Mouse (Mus musculus) Muller cell, postnatal 12 days (primary cell): ENCODE results near the gene Usp34.
"Not testable (repeated sequence)": the region's sequence is repeated elsewhere in the genome, so short reads cannot be mapped to it uniquely, and the experiment has no call there.

Source experiments
- DNase-seq: peaks from one replicate; pipeline ENCODE4 v3.0.0-alpha.2; 2015; ENCODE audit errors: inconsistent ontology term

The Usp34 gene

DNA sequence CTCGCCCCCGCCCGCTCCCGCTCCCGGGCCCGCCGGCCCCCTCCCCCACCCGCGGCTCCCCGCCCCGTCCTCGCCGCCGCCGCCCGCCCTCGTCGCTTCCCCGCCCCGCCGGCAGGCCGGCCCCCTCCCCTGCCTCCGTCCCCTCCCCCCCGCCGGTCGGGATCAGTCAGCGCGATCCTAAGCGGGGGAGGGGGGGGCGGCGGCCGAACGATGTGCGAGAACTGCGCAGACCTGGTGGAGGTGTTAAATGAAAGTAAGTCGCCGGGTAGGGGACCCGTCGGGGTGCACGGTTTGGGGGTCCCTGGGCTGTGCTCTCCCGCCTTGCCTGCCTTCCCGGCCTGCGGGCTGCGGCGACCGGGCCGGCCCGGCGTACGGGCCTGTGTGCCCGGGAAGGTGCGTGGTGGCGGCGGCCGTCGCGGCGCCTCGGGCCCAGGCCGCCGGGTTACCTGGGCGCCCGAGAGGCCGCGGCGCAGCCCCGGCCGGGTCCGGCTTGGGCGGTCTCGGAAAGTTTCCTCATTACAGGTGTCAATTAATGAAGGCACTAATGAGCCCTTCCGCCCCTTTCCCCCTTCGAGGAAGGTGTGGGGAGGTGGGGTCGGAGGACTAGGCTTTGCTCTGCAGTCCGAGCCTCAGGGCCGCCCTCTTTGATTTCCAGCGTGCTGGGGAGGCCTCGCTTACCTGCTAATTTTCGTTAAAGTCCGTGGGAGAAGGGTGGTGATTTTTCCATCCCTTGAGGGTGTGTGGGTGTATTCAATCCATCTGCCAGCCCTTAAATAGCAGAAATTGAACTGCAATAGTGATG, at the start of gene Usp34:
TSS of gene Usp34 (plus strand) at position 132 of the 802 bp plus-strand sequence.
- DNase-seq: peak; percentile 82

DNA sequence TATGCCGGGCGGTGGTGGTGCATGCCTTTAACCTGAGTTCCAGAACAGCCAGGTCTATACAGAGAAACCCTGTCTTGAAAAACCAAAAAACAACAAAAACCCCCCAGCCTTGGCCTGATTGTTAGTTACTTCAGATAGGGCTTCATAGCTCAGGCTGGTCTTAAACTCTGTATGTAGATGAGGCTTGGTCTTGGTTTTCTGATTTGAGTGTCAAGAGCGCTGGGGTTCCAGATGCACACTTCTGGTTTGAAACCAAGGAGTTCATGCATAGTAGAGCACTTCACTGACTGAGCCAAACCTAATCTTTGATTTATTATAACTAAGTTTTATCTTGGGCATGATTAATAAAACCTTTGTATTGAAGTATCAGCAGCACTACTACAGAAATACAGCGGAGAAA, 47.6 kb upstream of the Usp34 start:
- no peak for DNase-seq

DNA sequence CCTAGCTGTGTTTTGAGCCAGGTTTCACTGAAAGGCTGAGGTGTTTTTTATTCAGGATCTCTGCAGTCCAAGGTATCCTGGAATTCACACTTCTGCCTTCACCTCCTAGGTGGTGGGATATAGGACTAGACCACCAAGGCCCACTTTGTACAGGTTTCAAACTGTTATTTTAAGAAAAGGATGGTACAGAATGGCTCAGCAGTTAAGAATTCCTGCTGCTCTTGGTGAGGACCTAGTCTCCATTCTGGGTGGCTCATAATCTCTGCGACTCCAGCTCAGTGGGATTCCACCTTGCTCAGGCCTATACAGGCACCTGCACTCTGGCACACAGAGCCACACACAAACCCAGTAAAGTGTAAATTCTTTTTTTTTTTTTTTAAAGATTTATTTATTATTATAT, 47.2 kb upstream of the Usp34 start:
- DNase-seq: no peak

DNA sequence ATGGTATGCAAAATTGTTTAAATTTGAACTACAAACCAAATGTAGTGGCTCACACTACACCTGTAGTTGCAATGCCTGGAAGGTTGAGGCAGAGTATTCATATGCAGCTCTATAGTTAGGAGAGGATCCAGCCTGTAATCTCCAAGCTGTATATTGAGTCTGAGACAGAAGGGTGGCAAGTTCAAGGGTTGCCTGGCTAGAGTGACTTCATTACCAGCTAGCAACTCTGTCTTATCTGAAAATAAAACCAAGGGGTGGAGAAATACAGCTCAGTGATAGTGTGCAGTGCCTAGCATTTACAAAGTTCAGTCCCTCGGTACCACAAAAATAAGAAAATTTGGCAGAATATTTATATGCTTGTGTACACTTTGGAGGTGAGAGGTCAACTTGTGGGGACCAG, 46.5 kb upstream of the Usp34 start:
- no peak for DNase-seq

DNA sequence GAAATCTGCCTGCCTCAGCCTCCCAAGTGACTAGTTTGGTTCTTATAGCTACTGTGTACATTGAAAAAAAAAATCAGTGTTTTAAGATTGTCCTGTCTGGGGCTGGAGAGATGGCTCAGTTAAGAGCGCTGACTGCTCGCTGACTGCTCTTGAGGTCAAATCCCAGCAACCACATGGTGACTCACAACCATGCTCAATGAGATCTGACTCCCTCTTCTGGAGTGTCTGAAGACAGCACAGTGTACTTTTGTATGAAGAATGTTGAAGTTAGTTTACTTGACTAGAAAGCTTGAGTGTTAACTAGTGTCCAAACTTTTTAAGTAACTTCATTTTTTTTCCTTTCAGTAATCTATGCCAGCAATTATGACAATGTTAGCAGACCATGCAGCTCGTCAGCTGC, 45.2 kb upstream of the Usp34 start:
- DNase-seq: no peak

DNA sequence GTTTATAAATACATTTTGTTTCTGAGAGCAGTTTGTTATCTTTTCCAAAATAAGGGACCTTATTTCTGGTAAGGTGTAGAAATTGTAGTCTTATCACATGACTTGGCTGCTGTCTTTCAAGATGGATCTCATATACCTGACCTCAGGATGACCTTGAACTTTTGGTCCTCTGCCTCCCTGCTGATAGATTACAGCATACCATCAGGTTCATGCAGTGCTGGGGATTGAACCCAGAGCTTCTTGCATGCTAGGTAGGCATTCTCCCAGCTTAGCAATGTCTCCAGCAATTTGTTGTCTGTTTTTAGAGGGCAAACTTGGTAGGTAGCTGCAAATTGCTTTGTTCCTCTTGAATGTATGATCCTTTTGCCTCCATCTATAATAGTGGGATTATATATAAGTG, 41.7 kb upstream of the Usp34 start:
- no peak for DNase-seq

DNA sequence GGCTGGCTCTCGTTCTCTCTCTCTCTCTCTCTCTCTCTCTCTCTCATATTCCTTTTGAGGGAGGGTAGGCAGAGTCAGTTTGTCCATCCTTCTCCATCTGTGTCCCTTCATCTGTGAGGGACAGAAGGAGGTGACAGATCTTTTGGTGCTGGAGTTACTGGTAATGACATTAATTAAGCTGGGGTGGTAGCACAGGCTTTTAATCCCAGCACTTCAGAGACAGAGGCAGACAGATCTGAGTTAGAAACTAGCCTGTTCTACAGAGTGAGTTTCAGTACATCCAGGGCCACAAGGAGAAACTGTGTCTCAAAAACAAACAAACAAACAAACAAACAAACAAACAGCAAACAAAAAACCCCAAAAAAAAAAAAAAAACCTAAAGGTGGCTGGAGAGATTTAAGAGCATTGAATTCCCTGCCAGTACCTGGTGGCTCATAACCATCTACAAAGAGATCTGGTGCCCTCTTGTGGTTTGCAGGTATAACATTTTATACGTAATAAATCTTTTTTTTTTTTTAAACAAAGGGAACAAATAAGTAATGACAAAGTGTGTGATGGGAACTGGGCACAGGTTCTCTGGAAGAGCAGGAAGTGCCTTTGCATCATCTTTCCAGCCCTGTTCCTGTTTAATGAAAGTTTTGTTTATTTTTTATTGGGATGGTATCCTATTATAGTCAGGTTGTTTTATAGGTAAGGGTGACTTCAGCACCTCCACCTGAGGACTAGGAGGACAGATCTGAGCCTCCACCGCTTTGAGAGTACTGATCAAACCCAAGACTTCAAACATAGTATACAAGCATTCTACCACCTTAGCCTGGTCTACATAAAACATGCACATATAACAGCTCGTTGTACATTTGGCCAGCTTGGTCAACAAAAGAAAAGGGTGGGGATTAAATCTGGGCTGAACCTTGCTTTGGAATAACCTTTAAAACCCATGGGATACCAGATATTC, 34.6 kb upstream of the Usp34 start:
- DNase-seq: peak; percentile 23

DNA sequence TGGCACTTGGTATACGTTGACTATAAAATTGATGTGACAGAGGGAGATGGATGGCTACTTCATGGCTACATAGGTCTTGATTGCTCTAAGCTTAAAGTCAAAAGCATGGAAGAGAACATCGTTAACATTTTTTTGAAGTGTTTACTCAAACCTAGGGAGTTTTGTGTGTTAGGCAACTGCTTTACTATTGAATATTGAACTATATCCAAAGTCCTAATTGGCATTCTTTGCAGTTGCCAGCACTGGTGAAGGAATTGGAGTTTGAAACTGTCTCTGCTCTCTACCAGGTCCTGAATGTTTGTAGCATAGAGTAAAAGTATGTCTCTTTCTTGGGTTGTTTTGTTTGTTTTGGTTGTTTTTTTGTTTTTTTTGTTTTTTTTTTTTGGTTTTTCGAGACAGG, 30.9 kb upstream of the Usp34 start:
- DNase-seq: peak; percentile 20

DNA sequence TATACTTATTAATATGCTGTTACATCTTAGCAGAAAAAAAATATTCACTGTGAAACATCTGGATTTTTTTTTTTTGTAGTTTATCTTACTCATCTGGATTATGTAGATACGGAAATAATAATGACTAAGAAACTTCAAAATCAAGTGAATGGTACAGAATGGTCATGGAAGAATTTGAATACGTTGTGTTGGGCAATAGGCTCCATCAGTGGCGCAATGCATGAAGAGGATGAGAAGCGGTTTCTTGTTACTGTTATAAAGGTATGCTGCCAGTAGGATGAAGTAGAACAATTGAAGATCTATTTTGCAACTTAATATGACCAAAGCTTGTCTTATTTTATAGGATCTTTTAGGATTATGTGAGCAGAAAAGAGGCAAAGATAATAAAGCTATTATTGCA, 22.2 kb upstream of the Usp34 start:
- DNase-seq: no peak

DNA sequence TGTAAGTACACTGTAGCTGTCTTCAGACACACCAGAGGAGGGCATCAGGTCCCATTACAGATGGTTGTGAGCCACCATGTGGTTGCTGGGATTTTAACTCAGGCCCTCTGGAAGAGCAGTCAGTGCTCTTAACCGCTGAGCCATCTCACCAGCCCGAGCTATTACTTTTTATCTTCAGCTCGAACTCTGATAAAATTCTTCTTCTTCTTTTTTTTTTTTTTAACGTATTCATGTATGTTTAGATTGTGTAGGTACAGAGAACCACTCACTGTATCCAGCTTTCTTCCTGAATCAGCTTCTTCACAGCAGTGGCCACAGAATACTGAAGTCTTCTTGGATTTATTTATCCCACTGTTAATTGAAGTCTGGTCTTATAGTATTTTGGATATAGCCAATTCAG, 17.8 kb upstream of the Usp34 start:
- not testable (repeated sequence) for DNase-seq

DNA sequence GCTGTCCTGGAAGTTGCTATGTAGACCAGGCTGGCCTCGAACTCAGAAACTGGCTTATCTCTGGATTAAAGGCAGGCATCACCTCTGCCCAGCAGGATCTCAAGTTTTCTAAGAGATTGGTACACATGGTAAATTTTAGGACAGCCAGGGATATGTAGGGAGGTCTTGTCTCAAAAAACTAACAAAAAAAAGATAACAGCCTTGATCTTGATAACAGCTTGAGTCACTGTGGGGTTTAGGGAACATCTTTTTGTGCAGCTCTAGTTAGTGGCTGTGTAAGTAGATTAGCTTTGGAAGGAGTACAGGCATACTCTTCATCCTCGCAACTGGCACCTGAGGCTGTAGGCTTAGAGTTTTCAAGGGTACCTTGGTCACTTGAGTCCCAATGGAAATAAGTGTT, 9.3 kb upstream of the Usp34 start:
- DNase-seq: no peak

DNA sequence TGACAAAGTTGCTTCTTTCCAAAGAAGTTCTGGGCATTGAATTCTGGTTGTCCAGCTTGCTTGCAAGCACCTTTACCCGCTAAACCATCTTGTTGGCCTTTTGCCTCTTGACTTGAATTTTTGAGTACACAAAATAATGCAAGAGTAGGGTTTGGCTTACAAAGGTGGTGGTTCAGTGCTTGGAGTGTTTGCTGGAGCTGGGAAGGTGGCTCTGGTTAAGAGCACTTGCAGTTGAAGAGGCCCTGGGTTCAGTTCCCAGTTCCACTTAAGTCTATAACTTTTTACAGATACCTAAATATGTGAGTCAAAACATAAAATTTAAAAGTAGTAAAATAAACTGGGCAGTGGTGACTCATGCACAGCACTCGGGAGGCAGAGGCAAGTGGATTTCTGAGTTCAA, 8.4 kb upstream of the Usp34 start:
- DNase-seq: no peak

DNA sequence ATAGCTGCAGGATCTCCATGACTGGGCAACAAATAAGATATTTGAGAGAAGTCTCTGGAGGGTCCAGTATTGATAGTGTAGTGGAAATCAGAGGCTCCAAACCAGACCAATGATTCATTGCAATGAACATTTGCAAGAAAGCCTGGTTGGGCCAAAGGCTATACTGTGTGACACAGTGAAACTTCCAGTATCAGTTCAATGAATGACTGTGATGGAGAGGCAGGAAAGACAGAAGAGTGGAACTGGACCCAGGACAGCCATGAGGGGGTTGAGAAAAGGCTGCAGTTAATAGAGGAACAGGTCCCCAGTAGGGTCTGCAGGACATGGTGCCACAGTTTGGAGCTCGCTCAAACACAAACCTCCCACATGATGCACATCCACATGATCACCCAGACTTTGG, 6.8 kb upstream of the Usp34 start:
- DNase-seq: no peak

DNA sequence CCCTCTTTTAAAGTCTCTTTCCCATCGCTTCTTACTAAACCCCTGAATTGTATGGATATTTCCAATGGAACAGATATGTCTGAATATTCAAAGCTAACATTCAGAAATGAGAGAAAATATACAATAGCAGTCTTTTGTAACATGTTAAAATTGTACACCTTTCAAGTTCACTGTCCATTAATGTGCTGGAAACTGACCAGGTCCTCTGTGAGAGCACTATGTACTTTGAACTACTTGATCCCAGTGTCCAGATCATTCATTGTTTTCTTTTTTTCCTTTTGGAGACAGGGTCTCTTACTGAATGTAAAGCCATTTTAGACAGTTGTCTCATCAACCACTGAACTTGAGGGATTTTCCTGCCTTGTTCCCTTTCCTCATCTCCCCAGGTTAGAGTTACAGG, 3.6 kb upstream of the Usp34 start:
- DNase-seq: no peak

DNA sequence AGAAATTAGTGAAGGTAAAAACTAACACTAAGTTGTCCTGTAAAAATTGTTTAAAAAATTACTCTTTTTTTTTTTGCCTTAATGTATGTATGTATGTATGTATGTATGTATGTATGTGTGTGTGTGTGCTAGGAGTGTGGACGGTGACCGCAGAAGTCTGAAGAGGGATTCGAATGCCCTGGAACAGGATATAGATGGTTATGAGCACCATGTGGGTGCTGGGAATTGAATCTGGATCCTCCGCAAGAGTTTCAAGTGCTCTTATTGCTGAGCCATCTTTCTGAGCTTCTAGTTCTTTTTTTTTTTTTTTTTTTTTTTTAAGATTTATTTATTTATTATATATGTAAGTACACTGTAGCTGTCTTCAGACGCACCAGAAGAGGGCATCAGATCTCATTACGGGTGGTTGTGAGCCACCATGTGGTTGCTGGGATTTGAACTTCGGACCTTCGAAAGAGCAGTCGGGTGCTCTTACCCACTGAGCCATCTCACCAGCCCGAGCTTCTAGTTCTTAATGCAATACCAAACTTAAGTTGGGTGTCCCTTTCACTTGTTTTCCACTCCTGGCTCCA, 1.5 kb upstream of the Usp34 start:
- not testable (repeated sequence) for DNase-seq

DNA sequence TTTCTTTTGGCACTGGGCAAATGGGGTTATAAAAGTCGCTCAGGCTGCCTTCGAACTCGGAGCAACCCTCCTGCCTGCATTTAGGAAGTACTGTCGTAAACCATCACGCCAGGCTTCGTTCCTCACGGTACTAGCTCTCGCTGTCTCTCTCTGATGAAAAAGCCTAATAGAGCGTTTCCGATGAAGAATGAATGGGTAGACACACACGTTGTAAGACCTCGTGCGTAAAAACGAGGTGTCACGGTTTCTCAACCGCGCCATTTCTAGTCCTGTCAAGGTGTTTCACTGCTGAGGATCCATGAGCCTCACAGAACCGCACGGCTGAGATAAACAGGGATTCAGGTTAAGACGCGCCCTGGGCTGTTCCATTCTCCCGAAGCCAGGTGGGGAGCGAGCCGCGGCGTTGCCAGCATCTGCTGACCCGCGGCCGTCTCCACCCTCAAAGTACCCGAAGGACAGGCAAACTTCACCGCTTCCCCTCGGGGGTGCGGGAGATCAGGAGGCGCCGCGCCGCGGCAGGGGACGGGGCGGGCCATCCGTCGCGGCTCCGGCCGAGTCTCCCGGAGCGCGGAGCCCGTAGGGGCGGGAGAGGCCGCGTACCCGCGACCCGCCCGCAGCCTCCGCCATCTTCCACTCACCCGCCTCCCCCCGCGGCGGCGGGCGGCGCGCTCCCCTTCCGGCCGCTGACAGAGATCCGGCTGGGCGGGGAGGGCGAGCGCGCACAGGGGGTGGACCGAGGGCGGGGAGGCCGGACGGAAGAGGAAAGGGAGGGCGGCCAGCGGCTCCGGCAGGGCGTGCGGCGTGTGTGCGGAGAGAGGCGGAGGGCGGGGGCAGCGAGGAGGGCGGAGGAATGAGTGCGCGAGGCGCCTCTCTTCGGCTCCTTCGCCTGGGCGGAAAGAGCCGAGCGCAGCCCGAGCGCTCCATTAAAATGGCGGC, 754 bp upstream of the Usp34 start:
- DNase-seq: peak; percentile 99

DNA sequence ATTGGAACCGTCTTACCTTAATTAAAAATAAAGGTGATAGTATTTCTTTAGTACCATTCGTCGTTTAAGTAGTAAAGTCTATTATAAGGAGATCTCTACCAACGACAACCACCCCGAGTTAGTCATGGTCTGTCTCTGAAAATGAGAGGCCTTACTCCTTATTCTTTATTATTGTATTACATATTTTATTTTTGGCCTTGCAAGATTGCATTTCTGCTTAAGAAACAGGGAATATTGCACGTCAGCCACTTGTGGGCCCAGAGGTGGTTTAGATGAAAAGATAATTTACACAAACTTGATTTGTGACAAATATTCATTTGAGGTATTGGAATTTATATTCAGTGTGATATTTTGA, 848 bp downstream of the Usp34 start:
- no peak for DNase-seq

DNA sequence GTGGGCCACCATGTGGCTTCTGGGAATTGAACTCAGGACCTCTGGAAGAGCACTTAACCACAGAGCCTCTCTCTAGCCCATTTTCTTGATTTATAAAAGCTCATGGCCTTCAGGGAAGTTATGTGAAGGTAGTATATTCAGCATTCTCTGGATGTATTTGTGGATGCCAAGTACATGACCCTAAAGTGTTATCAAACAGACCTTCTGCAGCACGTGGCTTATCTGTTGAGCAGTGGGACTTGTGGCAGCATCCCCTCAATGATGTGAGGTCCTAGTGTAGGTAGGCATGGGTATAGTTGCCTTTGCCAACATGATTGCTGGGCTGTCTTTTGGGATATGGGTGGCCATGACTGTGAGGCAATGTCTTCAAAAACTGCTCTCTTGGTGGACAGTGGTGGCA, 6.8 kb downstream of the Usp34 start:
- DNase-seq: no peak

DNA sequence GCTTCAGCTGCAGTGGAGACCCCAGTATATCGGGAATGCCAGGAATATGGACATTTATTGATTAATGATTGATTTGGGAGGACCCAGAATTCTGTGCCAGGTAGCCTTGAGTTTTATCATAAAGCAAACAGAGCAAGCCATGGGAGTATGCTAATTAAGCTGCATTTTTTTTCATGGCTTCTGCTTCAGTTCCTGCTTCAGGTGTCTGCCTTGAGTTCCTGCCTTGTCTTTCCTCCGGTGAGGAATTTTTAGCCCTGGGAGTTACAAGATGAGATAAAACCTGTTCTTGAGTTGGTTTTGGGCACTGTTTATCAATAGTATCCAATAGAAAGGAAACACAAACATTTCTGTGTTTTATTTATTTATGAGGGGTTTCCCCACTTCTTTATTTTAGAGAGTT, 22.7 kb downstream of the Usp34 start:
- DNase-seq: no peak

DNA sequence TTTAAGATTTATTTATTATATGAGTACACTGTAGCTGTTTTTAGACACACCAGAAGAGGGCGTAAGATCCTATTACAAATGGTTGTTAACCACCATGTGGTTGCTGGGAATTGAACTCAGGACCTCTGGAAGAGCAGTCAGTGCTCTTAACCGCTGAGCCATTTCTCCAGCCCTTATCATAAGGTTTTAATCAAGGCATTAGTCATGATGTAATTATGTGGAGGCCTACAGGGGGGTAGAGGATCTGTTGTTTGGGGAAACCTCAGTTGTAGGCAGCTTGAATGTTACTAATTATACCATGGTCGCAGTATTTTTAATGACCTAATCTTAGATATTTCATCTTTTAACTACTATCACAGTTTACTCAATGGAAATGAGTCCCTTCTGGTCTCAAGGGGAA, 25.4 kb downstream of the Usp34 start:
- peak; percentile 12 for DNase-seq

DNA sequence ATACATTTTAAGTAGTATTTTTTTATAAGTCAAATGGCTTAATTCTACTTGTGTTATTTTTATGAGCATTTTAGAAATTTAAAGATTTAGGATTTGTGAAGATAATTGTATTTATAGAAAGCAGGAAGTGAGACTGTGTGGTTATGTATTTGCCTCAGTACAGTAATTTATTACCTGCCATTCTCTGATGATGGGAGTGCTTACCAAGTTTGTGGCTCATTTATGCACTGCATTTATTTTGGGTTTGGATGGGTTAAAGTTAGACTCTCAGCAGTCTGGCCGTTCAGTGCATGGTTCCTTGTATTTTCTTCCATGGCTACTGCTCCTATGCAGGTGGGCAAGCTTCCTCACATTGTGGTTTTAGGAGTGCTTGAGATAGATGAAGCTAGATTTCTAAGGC, 28.5 kb downstream of the Usp34 start:
- DNase-seq: no peak

DNA sequence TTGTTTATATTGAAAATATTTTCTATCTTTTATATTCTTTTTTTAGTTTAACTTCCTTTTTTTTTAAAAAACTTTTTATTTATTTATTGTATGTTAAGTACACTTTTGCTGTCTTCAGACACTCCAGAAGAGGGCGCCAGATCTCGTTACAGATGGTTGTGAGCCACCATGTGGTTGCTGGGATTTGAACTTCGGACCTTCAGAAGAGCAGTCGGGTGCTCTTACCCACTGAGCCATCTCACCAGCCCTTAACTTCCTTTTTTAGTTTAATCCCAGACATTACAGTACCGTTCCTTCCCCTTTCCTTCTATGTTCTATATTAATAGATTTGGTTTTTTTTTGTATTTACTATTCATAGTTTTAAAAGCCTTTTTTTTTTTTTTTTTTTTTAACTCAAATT, 50.5 kb downstream of the Usp34 start:
- DNase-seq: not testable (repeated sequence)
